Mouse (Mus musculus) lung, postnatal 14 days (tissue): ENCODE results near the gene Olfr822.
"Not testable (repeated sequence)": the region's sequence is repeated elsewhere in the genome, so short reads cannot be mapped to it uniquely, and the experiment has no call there.

ENCODE experiments used
- DNase-seq: peaks from one replicate; pipeline ENCODE4 v3.0.0; 2021

The Olfr822 gene

GRCm38 (mm10) chr10:130070910-130071309, at the start of gene Olfr822:
Gene Olfr822, plus strand, starts transcription at chr10:130071210.
- no peak for DNase-seq

GRCm38 (mm10) chr10:130030048-130030447, 41.0 kb upstream of the Olfr822 start, which contains the start of gene Olfr821:
Gene Olfr821, plus strand, starts transcription at chr10:130030348.
- no peak for DNase-seq

- DNase-seq, result no peak
Measured at GRCm38 (mm10) chr10:130037096-130037495, 33.9 kb upstream of the Olfr822 start.

GRCm38 (mm10) chr10:130092838-130093440, 21.9 kb downstream of the Olfr822 start:
- peak; percentile 35 for DNase-seq

- no peak for DNase-seq
Measured at GRCm38 (mm10) chr10:130096104-130096503, 25.1 kb downstream of the Olfr822 start.

- not testable (repeated sequence) for DNase-seq
Measured at GRCm38 (mm10) chr10:130115283-130115682, 44.3 kb downstream of the Olfr822 start, which contains the start of gene Olfr823. Gene Olfr823, minus strand, starts transcription at chr10:130115383.

- DNase-seq, result not testable (repeated sequence)
Measured at GRCm38 (mm10) chr10:130116045-130116444, 45.0 kb downstream of the Olfr822 start.
